Mouse (Mus musculus) left cerebral cortex, postnatal 10 days (tissue): ENCODE measurements at regions not wholly inside any gene's neighbourhood (a gene's known extent, or its start where the extent isn't known, plus 50 kb on each side); places are given as distances from the start of the nearest gene placed in this dataset.
"Not testable (repeated sequence)": the region's sequence is repeated elsewhere in the genome, so short reads cannot be mapped to it uniquely, and the experiment has no call there.

Source experiments
- DNase-seq, 2 experiments: peaks; one replicate each; pipeline ENCODE4 v3.0.0; 2021 to 2022; ENCODE audit warnings: low spot score in 2 of 2, mixed read lengths in 1 of 2; ENCODE audit errors: extremely low spot score in 1 of 2
- intact Hi-C: fragments of 180-260 bp; cut with DNase I; formaldehyde crosslinking; loops from one replicate; pipeline ENCODE4 v1.15.1; 2025

DNA sequence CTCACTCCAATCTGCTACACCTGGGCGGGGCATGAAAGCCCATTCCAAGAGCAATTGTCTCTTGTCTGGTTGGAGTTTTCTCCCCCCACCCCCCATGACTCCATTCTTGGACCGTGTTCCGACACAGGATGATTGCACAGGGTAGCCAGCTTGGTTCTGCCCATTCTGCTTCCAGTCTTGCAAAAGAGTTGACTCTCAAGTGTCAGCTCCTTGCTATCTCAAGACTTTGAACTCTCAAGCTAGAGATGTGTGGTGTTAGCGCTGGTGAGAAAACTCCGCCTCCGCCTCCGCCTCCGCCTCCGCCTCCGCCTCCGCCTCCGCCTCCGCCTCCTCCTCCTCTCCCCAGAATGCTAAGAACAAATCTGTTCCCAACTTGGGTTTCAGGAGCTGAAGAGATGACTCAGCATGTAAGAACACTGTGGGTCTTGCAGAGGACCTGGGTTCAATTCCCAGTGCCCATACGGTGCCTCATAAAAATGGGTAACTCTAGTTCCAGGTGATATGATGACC lies 135.1 kb downstream of the Bcat1 start:
- intact Hi-C loops: no loop called here
- DNase-seq: no peak

DNA sequence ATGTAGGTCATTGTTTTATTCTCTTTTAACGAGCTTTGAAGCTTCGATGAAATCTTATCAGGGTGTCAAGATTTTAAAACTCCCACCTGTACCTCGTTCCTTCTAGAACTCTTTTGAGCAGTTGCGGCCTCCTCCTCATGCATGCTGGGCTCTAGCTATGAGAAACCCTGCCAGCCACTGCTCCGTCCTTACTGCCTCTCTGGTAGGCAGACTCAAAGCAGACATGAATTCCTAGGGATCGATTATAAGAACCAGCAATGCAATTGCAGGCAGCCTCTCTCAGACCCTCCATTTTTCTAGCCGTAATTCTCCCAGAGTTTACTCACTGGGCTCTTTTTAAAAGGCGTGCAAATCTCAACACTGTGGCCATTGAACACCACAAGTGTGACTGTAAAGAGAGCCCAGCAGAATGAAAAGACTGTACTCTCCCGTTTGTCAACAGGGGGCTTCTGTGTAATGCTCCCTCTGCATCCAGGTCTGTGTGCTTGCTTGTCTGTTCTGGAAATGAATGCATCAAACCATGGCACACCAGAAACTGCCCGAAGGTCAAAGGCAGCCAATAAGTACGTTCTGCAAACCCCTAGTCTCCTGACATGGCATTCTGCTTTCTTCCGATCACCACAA lies 137.3 kb downstream of the Bcat1 start:
- DNase-seq: no peak
- intact Hi-C loops: no loop called here

DNA sequence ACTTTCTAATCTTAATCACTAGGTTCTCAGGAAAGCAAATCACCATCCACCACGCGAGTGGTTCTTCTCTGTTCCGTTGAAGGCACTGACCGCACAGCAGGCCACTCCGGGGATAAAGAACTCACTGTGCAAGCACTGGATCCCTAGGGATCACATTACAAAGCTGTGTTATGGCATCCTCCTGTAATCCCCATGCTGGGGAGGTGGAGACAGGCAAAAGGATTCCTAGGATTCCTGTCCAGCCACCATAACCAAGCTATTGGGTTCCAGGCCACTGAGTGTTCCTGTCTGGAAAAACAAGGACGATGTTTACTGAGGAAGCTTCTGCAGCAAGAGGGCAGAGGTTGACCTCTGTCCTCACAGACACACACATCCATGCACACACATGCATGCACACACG lies 138.8 kb downstream of the Bcat1 start:
- intact Hi-C loops: no loop called here
- no peak for DNase-seq

DNA sequence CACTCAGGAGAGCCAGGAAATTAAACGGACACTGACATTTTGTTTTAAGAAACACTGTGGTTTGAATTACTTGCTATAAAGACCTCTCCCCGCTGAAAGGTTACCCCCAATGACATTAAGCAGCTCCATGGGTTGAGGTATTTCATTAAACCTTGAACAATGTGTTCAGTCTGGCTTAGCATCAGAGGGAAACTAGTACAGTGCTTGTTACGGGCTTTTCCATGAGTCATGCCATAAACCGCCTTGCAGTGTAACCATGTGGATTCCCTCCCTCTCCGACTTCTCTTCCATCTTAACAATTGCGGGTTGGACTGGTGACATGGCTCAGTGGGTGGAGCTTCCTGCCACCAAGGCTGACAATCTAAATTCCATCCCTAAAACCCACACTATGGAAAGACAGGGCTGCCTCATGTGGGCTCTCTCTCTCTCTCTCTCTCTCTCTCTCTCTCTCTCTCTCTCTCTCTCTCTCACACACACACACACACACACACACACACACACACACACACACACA lies 142.2 kb downstream of the Bcat1 start:
- DNase-seq: no peak
- intact Hi-C loops: no loop called here

DNA sequence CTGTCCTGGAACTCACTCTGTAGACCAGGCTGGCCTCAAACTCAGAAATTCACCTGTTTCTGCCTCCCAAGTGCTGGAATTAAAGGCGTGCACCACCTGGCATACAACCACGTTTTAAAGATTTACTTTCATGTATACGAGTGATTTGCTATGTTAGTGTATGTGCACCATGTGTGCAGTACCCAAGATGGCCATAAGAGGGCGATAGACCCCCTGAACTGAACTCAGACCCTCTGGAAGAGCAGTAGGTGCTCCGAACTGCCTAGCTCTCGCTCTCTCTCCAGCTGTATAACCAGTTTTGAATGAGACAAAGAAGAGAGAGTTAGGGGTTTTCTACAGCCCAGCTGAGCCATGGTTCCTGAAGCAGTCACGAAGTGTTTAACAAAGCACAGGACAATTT lies 143.6 kb downstream of the Bcat1 start:
- DNase-seq: no peak
- intact Hi-C loops: no loop called here

DNA sequence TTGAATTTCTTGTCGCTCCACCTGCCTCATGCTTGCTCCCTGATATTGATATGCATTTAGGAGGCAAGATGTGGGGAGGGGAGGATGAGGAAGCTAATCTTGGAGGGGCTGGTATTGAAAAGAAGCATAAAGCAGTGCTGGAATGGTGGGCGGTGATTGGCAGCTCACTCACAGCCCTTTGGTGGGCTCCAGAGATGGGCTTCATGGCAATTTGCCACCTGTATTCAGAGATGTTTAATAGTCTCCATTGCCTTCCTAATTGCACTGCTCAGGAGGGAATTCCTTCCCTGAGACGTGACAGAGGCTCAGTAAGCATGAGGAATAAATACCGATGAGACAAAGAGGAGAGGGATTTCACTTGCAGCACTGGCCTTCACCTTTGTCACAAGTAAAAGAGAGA lies 146.0 kb downstream of the Bcat1 start:
- intact Hi-C loops: no loop called here
- DNase-seq: no peak

DNA sequence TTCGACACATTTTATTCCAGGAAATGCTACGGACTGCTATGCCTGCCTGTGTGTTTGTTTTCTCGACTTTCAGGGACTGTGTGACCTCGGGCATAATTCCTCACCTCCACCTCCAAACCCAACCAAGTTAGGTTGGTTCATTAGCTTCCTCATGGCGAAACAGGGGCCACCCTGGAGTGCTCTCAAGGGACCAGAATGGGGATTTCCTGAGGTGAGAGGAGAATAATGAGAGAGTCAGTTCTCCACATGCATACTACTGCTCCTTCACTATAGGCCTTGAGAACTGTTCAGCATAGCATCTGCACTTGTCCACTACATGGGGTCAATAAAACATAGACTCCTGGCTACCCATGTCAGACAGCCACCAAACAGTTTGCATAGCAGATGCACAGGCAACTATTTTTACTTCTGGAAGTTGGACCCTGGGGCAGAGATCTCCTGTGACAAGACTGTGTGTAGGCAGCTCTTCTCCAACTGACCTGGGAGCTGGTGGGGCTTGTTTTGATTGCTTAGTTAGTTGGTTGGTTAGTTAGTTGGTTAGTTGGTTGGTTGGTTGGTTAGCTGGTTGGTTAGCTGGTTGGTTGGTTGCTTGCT lies 146.6 kb downstream of the Bcat1 start:
- intact Hi-C loops: no loop called here
- no peak for DNase-seq

DNA sequence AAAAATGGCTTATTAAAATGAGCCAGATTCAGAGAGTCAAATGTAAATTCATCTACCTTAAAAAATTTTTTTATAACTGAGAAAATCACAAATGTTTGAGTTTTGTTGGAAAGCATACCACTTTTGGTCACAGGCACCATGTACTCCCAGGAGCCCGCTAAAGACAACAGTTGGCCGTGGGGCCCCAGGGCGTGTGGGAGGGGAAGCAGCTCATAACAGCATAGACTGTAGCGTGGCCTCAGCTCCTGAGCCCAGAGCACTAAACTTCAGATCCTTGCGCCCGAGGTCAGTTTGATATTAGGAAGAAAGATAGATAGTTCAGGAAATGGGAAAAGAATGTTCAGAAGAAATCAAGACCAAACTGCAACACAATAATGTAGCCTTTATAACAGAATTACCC lies 145.8 kb upstream of the Sox5 start:
- intact Hi-C loops: no loop called here
- no peak for DNase-seq

DNA sequence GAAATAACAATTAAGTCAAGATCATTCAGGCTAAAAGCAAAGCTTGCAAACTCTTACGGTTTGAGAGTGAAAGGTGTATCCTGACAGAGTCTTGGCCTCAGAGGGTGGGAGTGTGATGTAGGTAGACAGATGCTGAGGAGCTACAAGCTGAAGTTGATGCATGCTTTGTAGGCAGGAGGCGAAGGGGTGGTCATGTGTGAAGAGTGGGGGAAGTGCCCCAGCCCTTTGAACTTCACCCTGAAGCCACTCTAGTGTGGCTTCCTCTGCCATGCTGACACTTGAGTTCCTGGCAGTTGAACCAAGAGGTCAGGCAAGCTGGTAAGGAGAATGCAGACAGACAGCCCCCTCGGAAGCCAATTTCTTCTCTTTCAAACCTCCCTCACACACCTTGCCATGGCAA lies 141.0 kb upstream of the Sox5 start:
- intact Hi-C loops: no loop called here
- no peak for DNase-seq

DNA sequence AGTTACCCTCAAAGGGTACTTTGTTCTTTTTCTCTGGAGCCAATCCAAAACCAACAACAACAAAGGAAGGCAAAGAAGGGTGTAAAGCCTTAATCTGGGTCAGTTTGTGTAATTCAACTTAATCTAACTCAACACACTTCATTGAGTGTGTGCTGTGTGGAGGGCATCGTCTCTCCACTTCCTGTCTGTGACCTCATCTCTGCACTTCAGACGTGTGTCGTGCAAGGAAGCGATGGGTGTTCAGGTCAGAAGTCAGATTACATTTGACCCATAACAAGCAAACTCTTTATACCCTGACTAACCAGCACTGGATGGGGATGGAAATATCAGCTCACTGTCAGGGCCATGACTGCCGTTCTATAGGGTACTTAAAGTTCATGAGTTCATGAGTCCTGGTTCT lies 138.0 kb upstream of the Sox5 start:
- DNase-seq: no peak
- intact Hi-C loops: no loop called here

DNA sequence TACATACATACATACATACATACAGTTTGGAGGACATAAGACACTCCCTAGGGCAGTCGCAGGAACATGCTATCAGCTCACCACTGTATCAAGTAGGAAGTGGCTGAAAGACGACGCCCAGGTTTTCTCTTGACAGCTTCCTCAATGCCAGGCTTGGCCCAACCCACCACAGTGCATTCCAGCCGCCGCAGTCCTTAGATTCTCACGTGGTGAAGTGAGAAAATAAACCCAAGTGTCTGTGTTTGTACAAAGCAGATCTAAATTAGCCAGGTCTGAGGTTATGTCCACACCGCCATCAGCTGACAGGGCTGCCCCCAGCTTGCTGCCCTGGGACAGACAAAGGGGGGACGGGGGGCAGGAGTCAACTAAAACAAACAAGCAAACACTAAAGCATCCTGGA lies 135.4 kb upstream of the Sox5 start:
- intact Hi-C loops: no loop called here
- peak in 1 of 2 experiments; percentile 35 for DNase-seq

DNA sequence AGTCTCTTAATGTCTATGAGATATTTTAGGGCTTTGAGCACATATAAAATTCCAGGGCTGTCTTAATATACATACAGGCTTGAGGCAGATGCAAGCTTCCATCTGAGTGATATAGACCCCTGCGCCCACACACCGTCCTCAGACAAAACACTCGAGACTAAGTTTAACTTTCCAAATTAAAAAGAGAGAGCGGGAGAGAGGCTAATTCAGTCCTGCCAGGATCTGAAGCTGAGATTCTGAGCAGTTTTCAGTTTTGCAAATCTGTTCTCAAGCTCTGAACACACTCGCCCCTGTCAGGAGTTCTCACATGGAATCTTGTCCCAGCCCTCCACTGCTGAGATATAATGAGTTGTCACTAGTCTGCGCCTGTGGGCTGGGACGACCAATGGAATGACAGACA lies 130.0 kb upstream of the Sox5 start:
- intact Hi-C loops: no loop called here
- peak; percentile 33 to 74 for DNase-seq

DNA sequence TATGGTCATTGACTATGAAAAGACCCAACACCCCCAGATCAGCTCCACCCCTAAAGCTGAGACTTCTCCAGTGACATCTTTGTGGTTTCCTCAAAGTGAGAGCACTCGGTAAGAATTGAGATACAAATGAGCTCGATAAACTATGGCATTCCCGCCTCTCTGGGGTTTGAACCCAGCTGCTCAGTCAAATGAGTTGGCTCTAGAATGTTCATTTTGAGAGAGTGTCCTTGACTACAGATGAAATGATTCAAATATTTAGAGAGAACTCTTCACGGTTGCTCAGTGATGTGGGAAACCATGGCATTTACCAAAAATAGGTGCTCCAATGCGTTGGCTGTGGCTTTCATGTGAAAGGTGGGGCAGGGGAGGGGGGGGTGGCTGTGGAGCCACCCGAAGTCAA lies 128.6 kb upstream of the Sox5 start:
- intact Hi-C loops: no loop called here

DNA sequence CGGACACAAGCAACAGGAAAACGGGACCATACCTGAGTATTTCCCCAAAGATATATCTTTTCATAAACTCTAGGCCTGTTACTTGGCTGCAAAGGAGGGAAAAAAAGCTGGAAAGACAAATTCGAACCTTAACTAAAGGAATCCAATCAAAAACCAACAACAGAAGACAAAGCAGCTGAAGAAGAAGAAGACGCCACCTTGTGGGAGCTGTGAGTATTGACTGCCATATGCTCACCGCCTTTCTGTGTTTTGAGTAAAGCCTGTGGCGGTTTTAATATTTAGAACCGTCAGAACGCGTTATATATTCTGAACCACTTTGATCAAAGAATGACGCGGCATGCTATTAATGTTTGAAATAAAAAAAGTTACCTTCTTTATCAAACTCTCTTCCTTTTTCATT lies 126.9 kb upstream of the Sox5 start:
- DNase-seq: no peak

More for the DNA sequence above, 128.6 kb upstream of the Sox5 start:
- DNase-seq: no peak

DNA sequence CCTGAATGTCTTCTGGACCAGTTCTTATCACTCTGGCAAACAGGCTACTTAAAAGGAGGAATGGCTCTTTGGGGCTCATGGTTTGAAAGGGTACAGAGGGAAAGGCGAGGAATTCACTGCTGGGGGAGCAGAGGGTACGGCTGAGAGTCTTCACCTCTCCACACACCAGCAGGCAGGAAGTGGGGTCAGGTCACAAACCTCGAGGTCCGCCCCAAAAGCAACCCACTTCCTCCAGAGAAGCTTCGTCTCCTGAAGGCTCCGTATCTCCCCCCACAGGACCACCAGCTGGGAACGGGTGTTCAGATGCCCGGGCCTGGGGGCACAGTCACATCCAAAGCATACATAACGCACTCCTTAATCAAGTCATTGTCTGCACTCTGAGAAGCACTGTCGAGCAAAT lies 121.4 kb upstream of the Sox5 start:
- intact Hi-C loops: no loop called here
- DNase-seq: no peak

More for the DNA sequence above, 126.9 kb upstream of the Sox5 start:
- intact Hi-C loops: no loop called here

DNA sequence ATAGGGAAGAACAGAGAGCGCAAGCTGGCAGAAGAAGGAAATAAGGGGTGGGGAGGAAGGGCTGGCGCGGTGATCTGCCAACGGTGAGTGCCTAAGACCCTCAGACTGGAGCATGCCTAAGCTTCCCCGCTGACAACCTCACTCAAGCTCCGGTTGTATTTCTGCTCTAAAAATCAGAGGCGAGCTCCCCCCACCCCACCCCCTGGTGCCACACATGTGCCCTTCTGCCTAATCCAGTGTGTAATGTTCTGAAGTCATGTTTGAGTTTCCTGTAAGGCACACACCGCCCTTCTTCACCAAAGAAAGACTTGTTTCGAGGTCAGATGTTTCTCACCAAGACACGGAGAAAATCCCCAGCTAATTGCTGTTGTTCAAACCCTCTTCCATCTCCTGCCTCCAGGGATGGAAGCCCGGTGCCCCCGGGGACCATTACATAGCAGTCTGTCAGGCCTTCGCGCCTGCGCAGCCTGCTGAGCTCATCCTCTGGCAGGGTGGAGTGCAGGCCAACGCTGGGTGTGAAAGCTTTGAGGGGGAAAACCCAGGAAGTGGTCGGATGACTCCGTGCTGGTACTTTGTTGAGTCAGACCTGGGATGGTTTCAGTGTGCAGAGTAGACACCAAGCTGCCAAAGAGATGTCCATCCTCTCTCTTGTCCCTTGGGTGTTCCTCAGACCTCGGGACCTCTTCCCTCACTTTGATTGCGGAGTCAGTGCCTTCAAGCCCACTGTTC lies 120.7 kb upstream of the Sox5 start:
- intact Hi-C loops: no loop called here

DNA sequence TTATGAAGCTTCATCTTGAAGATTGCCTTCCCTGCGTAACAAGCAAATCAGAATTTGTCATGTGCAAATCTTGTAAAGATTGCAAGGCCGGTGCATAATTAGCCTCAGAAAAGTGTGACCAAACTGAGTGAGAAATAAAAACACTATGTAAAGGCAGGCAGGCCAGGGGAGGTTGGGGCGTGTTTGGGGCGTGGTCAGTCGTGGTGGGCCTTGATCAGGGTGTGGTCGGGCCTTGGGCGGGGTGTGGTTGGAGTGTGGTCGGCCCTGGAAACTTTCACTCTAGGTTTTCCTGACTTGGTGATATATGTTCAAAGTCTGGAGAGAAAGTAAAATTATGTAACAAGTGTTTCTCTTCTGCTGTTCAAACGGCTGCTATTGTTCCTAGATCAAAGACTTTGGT lies 120.0 kb upstream of the Sox5 start:
- intact Hi-C loops: no loop called here
- peak in 1 of 2 experiments; percentile 36 for DNase-seq

More for the DNA sequence above, 120.7 kb upstream of the Sox5 start:
- DNase-seq: peak in 1 of 2 experiments; percentile 58

DNA sequence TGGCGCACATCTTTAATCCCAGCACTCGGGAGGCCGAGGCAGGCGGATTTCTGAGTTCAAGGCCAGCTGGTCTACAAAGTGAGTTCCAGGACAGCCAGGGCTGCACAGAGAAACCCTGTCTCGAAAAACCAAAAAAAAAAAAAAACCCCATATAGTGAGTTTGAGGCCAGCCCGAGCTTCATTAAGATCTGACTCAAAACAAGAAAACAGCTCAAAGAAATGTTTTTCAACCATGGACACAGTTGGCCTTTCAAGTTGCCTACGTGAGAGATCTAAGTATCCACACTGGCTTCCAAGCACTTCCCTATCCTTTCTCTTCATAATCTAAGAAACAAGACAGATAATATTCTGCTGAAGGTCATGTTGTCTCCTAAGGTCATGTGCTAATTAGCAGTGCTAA lies 119.1 kb upstream of the Sox5 start:
- intact Hi-C loops, DNase-seq: not testable (repeated sequence)

DNA sequence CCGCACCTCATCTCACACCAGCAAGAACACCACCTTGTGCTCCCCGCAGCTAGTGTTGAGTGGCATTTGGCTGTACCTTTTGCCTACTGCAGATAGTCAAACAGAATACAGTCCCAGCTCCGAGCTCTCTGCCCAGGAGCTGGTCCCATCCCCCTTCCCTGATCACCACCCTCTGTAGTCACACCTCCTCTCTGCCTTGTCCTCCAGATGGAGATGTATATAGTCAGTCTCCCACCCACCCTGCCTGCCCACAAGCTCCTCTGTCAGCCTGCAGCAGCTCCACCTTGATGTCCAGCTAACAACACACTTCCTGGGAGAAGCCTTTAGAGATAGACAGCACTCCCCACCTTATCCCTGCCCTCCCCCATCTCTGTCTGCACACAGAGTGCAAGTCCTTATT lies 115.7 kb upstream of the Sox5 start:
- no peak for DNase-seq
- intact Hi-C loops: no loop called here

DNA sequence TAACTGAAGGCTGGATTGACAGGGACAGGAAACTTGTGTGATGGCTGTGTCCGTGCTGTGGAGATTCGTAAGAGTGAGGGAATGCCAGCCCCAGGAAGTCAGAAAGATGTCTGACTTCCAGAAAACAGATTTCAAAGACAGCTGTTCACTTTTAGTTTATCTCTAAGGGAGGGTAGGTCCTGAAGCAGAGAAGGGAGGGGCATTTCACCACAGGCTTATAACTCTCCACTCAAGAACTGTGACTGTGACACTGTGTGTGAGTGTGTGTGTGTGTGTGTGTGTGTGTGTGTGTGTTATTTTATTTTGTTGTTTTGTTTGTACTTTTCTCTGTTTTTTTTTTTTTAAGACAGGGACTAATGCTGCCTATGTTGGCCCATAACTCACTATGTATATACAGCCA lies 109.1 kb upstream of the Sox5 start:
- intact Hi-C loops: no loop called here
- no peak for DNase-seq
